Comparison of ENCODE assay signal across 10 mouse cellular contexts in the genomic region with DNA sequence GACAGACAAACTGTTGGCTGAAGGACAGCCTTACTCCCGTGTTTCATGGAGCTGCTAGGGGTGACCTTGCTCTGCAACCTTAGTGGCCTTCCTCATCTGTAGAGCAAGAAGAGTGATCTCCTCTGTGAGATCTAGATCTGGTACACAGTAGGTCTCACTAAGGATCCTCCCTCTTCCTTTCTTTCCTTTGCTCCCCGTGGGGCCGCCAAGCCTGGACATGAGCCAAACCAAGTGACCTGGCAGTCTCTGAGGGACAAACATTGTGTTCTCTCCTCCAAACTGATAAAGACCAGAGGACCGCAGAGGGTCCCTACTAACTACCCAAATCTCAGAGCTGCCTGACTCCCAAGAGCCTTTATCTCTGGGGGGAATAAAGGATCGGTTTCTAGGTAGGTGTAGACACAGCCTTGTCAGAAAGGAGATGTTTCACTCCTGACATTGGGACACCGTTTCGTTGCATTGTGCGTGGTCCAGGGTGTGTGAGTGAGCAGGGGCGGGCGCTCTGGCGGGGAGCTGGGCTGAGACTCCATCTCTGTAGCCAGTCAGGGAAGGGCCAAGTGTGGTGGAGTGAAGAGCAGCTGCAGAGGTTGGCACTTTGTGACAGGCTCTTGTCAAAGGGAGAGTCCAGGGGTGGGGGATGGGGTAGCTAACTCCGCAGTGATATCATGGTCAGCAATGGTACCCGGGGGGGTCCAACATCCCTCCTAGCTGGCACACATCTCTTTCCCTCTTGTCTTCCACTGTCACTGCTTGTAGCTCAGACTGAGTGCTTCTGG. TPM values are rescaled to one million over a fixed set of nuclear protein-coding genes. Genes with fewer than 3 reads are reported as not detected.
DNase-seq lines count a peak whose midpoint lies in the region; ATAC-seq and TF ChIP-seq lines count a peak whose summit lies in the region.
"Had no signal": no experiment of that assay in that cellular context is flagged by ENCODE, and none has a peak within 500 bp of the region (broad histone marks: within the 10 kb centered on the region; RNA-seq: fewer than 3 reads in every experiment).

No protein-coding gene starts in this region.

- in situ Hi-C loops in ES-E14 (cut with MboI; ENCODE audit: low sequenced_read_pairs in 2 of 2, unreplicated experiment in 2 of 2), result no loop called here

- no peaks in the 10 kb centered on the region for H3K9me3 ChIP-seq in forebrain, postnatal 0 days (ENCODE audit: low read length)
- H3K9me3 ChIP-seq in forebrain, embryonic 15.5 days, result no peaks in the 10 kb centered on the region
- H3K9me3 ChIP-seq in ES-E14 (ENCODE audit: control insufficient read depth, insufficient read depth, low read depth, low read length), result no peaks in the 10 kb centered on the region
- no peaks in the 10 kb centered on the region for H3K9me3 ChIP-seq in heart, embryonic 11.5 days (replicated peaks; ENCODE audit: control insufficient read depth, low read length)
- H3K9me3 ChIP-seq in limb, embryonic 10.5 days (replicated peaks), result no peaks in the 10 kb centered on the region
- H3K9me3 ChIP-seq: embryonic facial prominence, embryonic 13.5 days; midbrain, embryonic 12.5 days had no signal

- no peak overlapping the region for H3K9ac ChIP-seq in forebrain, postnatal 0 days
- no peak overlapping the region for H3K9ac ChIP-seq in forebrain, embryonic 15.5 days (replicated peaks)
- H3K9ac ChIP-seq in ES-E14 (ENCODE audit: insufficient read depth, low read depth, low read length, poor library complexity, severe bottlenecking), result peak overlapping the region; percentile 8; the same call in 1 of the 2 replicates
- H3K9ac ChIP-seq in heart, embryonic 11.5 days (ENCODE audit: low read depth, low read length), result peak overlapping the region; percentile 7; the same call in 1 of the 2 replicates
- H3K9ac ChIP-seq: embryonic facial prominence, embryonic 13.5 days; midbrain, embryonic 12.5 days had no signal

- no peaks in the 10 kb centered on the region for H3K27me3 ChIP-seq in forebrain, postnatal 0 days (ENCODE audit: insufficient read depth, low read length)
- H3K27me3 ChIP-seq in forebrain, embryonic 15.5 days, result no peaks in the 10 kb centered on the region
- no peaks in the 10 kb centered on the region for H3K27me3 ChIP-seq in heart, embryonic 11.5 days (ENCODE audit: control insufficient read depth, insufficient read depth, low read length)
- H3K27me3 ChIP-seq in limb, embryonic 10.5 days (ENCODE audit: low read depth, poor library complexity, severe bottlenecking), result no peaks in the 10 kb centered on the region
- H3K27me3 ChIP-seq: embryonic facial prominence, embryonic 13.5 days; midbrain, embryonic 12.5 days had no signal

- H3K4me2 ChIP-seq in forebrain, postnatal 0 days (ENCODE audit: low read depth), result no peak overlapping the region
- no peak overlapping the region for H3K4me2 ChIP-seq in forebrain, embryonic 15.5 days (replicated peaks)
- H3K4me2 ChIP-seq in heart, embryonic 11.5 days, result peak overlapping the region; percentile 1; the same call in 1 of the 2 replicates
- H3K4me2 ChIP-seq: embryonic facial prominence, embryonic 13.5 days; midbrain, embryonic 12.5 days had no signal

- WGBS in forebrain, postnatal 0 days, result 59% methylated on average over 13 of the region's 13 CpGs
- WGBS in forebrain, embryonic 15.5 days, result 59% methylated on average over 13 of the region's 13 CpGs
- 26% methylated on average over 13 of the region's 13 CpGs for WGBS in heart, embryonic 11.5 days (ENCODE audit: insufficient replicate concordance)
- WGBS in limb, embryonic 10.5 days, result 64% methylated on average over 13 of the region's 13 CpGs

- DNase-seq in forebrain, postnatal 0 days, result no peak
- DNase-seq in ES-E14 (ENCODE audit: low read depth, low spot score), result no peak
- DNase-seq in limb, embryonic 10.5 days (ENCODE audit: low spot score), result no peak
- no peak for DNase-seq in frontal cortex, adult 2 months (ENCODE audit: extremely low spot score in 1 of 2, low spot score in 1 of 2)
- no peak for DNase-seq in left cerebral cortex, adult 18-20 months (ENCODE audit: low spot score in 2 of 2)
- no peak for DNase-seq in layer of hippocampus, postnatal 36 days

- no peaks in the 10 kb centered on the region for H3K4me1 ChIP-seq in forebrain, postnatal 0 days (ENCODE audit: insufficient read depth)
- H3K4me1 ChIP-seq in forebrain, embryonic 15.5 days, result peaks cover 11% of the 10 kb centered on the region
- peaks cover 17 to 44% of the 10 kb centered on the region in 2 experiments for H3K4me1 ChIP-seq in ES-E14 (ENCODE audit: control insufficient read depth in 2 of 2, insufficient read depth in 2 of 2, low read length in 2 of 2, poor library complexity in 1 of 2)
- H3K4me1 ChIP-seq in heart, embryonic 11.5 days (ENCODE audit: control insufficient read depth, insufficient read depth, low read length), result peaks cover 39% of the 10 kb centered on the region
- peaks cover 62% of the 10 kb centered on the region for H3K4me1 ChIP-seq in limb, embryonic 10.5 days

- ATAC-seq in forebrain, postnatal 0 days, result 0 out of 2 replicates have a peak, but pooled peaks have one; percentile 23
- ATAC-seq in forebrain, embryonic 15.5 days (replicated peaks), result no peak
- 0 out of 2 replicates have a peak, but pooled peaks have one; percentile 22 for ATAC-seq in heart, embryonic 11.5 days (replicated peaks; ENCODE audit: insufficient number of reproducible peaks, low FRiP score, low TSS enrichment)

- no peak overlapping the region for H3K27ac ChIP-seq in forebrain, postnatal 0 days (ENCODE audit: low read depth, low read length)
- no peak overlapping the region for H3K27ac ChIP-seq in forebrain, embryonic 15.5 days (replicated peaks)
- H3K27ac ChIP-seq in ES-E14 (ENCODE audit: insufficient read depth, low read depth, low read length, poor library complexity, severe bottlenecking), result peak overlapping the region; percentile 12; the same call in 1 of the 2 replicates
- peak overlapping the region; percentile 87 for H3K27ac ChIP-seq in heart, embryonic 11.5 days (ENCODE audit: low read depth, low read length)
- peak overlapping the region; percentile 86 for H3K27ac ChIP-seq in limb, embryonic 10.5 days
- H3K27ac ChIP-seq: midbrain, embryonic 12.5 days had no signal

- H3K4me3 ChIP-seq in forebrain, postnatal 0 days (ENCODE audit: low read depth, low read length), result no peak overlapping the region
- H3K4me3 ChIP-seq in forebrain, embryonic 15.5 days, result no peak overlapping the region
- H3K4me3 ChIP-seq in ES-E14 (ENCODE audit: insufficient read depth in 1 of 2, low read depth in 1 of 2, low read length in 2 of 2, poor library complexity in 1 of 2, severe bottlenecking in 1 of 2), result no peak overlapping the region
- no peak overlapping the region for H3K4me3 ChIP-seq in heart, embryonic 11.5 days (ENCODE audit: low read depth, low read length)
- no peak overlapping the region for H3K4me3 ChIP-seq in limb, embryonic 10.5 days
- H3K4me3 ChIP-seq: embryonic facial prominence, embryonic 13.5 days; midbrain, embryonic 12.5 days had no signal

- H3K36me3 ChIP-seq in forebrain, postnatal 0 days (ENCODE audit: insufficient read depth), result no peaks in the 10 kb centered on the region
- H3K36me3 ChIP-seq in forebrain, embryonic 15.5 days, result no peaks in the 10 kb centered on the region
- no peaks in the 10 kb centered on the region for H3K36me3 ChIP-seq in ES-E14 (ENCODE audit: control insufficient read depth, insufficient read depth, low read length, poor library complexity, severe bottlenecking)
- H3K36me3 ChIP-seq in heart, embryonic 11.5 days (ENCODE audit: control insufficient read depth, insufficient read depth, low read length), result no peaks in the 10 kb centered on the region
- no peaks in the 10 kb centered on the region for H3K36me3 ChIP-seq in limb, embryonic 10.5 days
- H3K36me3 ChIP-seq: embryonic facial prominence, embryonic 13.5 days; midbrain, embryonic 12.5 days had no signal

- TF ChIP-seq CTCF in forebrain, postnatal 0 days (IDR thresholded peaks at IDR 0.05; ENCODE audit: low read depth), result no peak

TF ChIP-seq in ES-E14, 5 proteins besides CTCF, POLR2A, EP300 and RAD21 (continues in another document):
- TF ChIP-seq HCFC1 (IDR thresholded peaks at IDR 0.05; ENCODE audit: borderline replicate concordance, insufficient read depth, low read length), result no peak
- TF ChIP-seq CHD2 (IDR thresholded peaks at IDR 0.05; ENCODE audit: low read depth, low read length), result no peak

RNA-seq across cellular contexts. Expression of a gene that starts 12.8 kb away (rescaled TPM):
- not detected in 2 replicates for total RNA-seq in forebrain, postnatal 0 days (2014; rRNA removed)
- 0.06 TPM in 2 replicates for polyA plus RNA-seq in forebrain, postnatal 0 days (2015; fragmentation: Nextera tagmentation; extraction: Ambion mirVana)
- 0.06 TPM in 1 of 2 replicates, not detected in the other for polyA plus RNA-seq in forebrain, embryonic 15.5 days (2015; fragmentation: Nextera tagmentation; extraction: Ambion mirVana)
- 1.3 and 1.8 TPM in 2 replicates for total RNA-seq in ES-E14 (2012; rRNA removed)
- polyA plus RNA-seq in heart, embryonic 11.5 days (2014; fragmentation: Nextera tagmentation; extraction: Ambion mirVana), result 0.40 and 0.63 TPM in 2 replicates
- polyA plus RNA-seq in limb, embryonic 10.5 days (2016; fragmentation: Nextera tagmentation; extraction: Ambion mirVana), result 0.19 and 0.33 TPM in 2 replicates
- 0.18 and 0.19 TPM in 2 replicates for polyA plus RNA-seq in frontal cortex, adult 2 months (2012; rRNA removed)
- under 1 TPM; 0.26 to 0.59 TPM for total RNA-seq in left cerebral cortex, adult 18-20 months (2021)
- total RNA-seq in layer of hippocampus, postnatal 36 days (2021), result under 1 TPM in 1 of 2 experiments, not detected in 1; 0.66 TPM

RNA-seq across cellular contexts. Expression of a gene that starts 38.7 kb away (rescaled TPM):
- 27.9 and 29.8 TPM in 2 replicates for total RNA-seq in forebrain, postnatal 0 days (2014; rRNA removed)
- 28.0 and 41.0 TPM in 2 replicates for polyA plus RNA-seq in forebrain, postnatal 0 days (2015; fragmentation: Nextera tagmentation; extraction: Ambion mirVana)
- polyA plus RNA-seq in forebrain, embryonic 15.5 days (2015; fragmentation: Nextera tagmentation; extraction: Ambion mirVana), result 51.2 and 52.4 TPM in 2 replicates
- total RNA-seq in ES-E14 (2012; rRNA removed), result 12.5 and 14.9 TPM in 2 replicates
- 31.2 and 33.4 TPM in 2 replicates for polyA plus RNA-seq in heart, embryonic 11.5 days (2014; fragmentation: Nextera tagmentation; extraction: Ambion mirVana)
- polyA plus RNA-seq in limb, embryonic 10.5 days (2016; fragmentation: Nextera tagmentation; extraction: Ambion mirVana), result 25.7 and 27.9 TPM in 2 replicates
- 33.3 and 38.7 TPM in 2 replicates for polyA plus RNA-seq in frontal cortex, adult 2 months (2012; rRNA removed)
- 10 to 100 TPM; 53.2 to 58.1 TPM for total RNA-seq in left cerebral cortex, adult 18-20 months (2021)
- total RNA-seq in layer of hippocampus, postnatal 36 days (2021), result 10 to 100 TPM; 52.4 to 53.3 TPM

RNA-seq across cellular contexts. Expression of a gene that starts 50.0 kb away (rescaled TPM):
- 56.7 and 82.4 TPM in 2 replicates for total RNA-seq in forebrain, postnatal 0 days (2014; rRNA removed)
- 7.6 and 8.4 TPM in 2 replicates for polyA plus RNA-seq in forebrain, postnatal 0 days (2015; fragmentation: Nextera tagmentation; extraction: Ambion mirVana)
- 14.2 and 17.0 TPM in 2 replicates for polyA plus RNA-seq in forebrain, embryonic 15.5 days (2015; fragmentation: Nextera tagmentation; extraction: Ambion mirVana)
- 61.8 and 88.9 TPM in 2 replicates for total RNA-seq in ES-E14 (2012; rRNA removed)
- polyA plus RNA-seq in heart, embryonic 11.5 days (2014; fragmentation: Nextera tagmentation; extraction: Ambion mirVana), result 7.0 and 9.1 TPM in 2 replicates
- 13.0 and 13.8 TPM in 2 replicates for polyA plus RNA-seq in limb, embryonic 10.5 days (2016; fragmentation: Nextera tagmentation; extraction: Ambion mirVana)
- 28.5 and 28.6 TPM in 2 replicates for polyA plus RNA-seq in frontal cortex, adult 2 months (2012; rRNA removed)
- total RNA-seq in left cerebral cortex, adult 18-20 months (2021), result 100 to 1,000 TPM; 108 to 121 TPM
- 100 to 1,000 TPM; 111 to 113 TPM for total RNA-seq in layer of hippocampus, postnatal 36 days (2021)

Comparison
In these comparisons a context has a peak if more than half of its experiments do, and no peak if none do; other contexts are left out.
1. H3K27ac ChIP-seq: peak in ES-E14 (single experiment), heart, embryonic 11.5 days (single experiment) and limb, embryonic 10.5 days (single experiment); none in forebrain, postnatal 0 days (single experiment) and forebrain, embryonic 15.5 days (single experiment).
2. H3K9ac ChIP-seq: peak in ES-E14 (single experiment) and heart, embryonic 11.5 days (single experiment); none in forebrain, postnatal 0 days (single experiment) and forebrain, embryonic 15.5 days (single experiment).